Mouse (Mus musculus): ENCODE results near the gene Trmo.

DNA sequence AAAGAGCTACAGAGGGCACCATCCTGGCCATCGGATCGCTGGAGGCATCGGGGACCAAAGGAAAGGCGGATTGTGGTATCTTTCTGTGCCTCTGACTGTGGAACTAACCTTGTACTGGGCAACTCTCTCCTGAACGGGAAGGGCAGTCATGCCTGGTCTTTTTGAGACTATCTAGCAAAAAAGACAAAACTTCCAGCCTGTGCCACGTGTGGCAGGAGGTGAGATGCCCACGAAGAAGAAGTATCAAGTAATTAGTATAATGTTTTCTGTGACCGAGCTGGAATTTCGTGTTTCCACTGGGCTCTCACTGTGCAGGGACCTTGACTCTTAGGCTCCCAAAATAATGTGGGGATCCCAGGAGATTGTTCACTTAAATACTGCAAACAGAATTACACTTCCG, 50.2 kb downstream of the Trmo start:
- TF ChIP-seq TAL1 (IDR thresholded peaks at IDR 0.05; ENCODE audit: low read length), result no peak
- TF ChIP-seq GATA1 (IDR thresholded peaks at IDR 0.05; ENCODE audit: low read length), result no peak

All from erythroblast, embryonic 14.5 days (primary cell).